Mouse (Mus musculus) adrenal gland, adult 2 months (tissue): Measurements from ENCODE around the gene Clrn1. TPM values are rescaled to one million over a fixed set of nuclear protein-coding genes. Genes with fewer than 3 reads are reported as not detected.

ENCODE experiments used
- DNase-seq: peaks from one replicate; pipeline ENCODE4 v3.0.0; 2021
- polyA plus RNA-seq: library from polyadenylated mRNA; depleted of rRNA; stranded (reverse); fragments of >200 nt; gene quantifications from 2 replicates; pipeline ENCODE4 v1.2.3, GENCODE M21; 2012; rRNA removed
- total RNA-seq, 2 experiments: library from RNA; stranded (reverse); gene quantifications; 2 replicates each; pipeline ENCODE4 v1.2.3; 2021

Clrn1 gene
- total and polyA plus RNA-seq, 3 experiments, result not detected

DNA sequence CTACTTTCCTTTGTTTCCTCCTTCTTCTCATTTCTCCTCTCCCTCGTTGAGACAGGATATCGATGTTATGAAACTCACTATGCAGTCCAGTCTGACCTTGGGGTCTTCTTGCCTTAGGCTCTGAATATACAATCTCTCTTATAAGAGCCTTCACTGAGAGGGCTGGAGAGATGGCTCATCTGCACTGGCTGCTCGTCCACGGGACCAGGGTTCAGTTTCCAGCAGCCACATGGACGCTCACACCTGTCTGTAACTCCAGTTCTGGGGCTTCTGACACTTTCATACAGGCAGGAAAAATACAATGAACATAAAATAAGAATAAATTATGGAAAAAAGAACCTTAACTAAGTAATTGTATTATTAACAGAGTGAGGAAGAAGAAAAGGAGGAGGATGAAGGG is 53.6 kb downstream of the Clrn1 start:
- DNase-seq, result no peak

DNA sequence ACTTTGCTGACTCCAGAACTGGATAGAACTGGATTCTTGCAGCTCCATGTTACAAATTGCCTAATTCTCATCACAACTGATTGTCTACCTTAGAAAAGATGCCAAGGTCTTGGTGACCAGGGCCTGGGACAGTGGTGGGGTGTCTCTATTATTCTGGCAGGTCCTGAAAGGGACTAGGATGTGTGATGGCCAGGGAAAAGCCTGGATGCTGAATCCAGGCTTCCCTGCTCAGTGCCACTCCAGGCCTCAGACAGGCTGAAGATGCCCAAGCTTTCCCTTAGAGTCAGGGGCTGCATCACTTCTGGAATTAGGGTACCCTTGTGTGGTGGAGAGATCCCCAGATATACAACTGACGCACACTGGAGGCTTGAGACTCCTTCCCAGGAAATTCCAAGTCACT is 55.2 kb downstream of the Clrn1 start:
- DNase-seq, result no peak

DNA sequence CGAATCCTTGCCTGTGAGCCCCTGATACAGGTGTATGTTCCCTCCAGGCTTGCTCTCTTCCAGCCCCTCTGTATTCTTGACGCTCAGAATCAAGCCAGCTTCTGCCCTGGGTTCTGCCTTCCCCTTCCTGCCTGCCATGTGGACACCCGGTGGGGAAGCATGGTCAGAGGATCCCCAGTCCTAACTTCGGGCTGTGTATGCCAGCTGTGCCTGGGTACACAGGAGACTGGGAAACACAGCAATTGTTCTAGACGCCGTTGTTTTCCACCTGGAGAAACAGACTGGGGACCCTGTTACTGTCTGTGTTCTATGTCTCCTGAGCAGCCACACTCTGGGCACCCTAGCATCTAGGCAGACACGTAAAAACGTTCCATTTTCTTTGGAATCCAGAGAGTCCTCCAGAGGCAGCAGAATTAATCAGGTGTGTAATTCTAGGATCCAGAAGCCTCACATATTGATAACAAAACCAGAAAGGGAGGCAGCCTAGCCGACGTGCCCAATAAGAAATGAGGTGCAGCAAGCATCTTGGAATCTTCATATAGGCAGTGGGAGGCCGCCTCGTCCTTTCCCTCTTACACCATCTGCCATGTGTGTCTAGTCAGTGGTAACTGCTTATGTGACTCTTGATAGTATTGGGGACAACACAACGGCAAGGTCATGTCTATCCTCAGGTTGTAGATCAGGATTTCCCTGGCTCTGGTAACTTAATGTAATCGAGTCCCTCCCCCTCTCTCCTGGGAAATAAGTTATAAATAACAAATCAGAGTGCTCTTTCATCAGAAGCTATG is 56.6 kb downstream of the Clrn1 start:
- no peak for DNase-seq

DNA sequence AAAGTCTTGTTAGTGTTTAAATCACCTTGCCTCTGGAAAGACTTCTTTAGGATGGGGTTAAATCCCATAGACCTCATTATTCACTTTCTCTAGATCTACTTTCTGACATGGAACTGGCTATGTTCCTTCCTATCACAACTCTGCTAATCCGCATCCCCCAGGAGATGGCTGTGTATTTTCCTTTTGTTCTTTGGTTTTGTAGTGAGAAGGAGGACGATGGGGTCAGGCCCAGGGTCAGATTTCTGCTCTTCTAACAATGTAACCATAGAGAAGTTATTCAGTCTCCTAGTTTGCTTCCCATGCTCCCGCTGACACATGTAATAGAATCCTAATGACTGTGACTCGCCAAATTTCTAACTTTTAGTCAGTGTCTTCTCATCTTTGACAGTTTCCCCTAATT is 58.9 kb downstream of the Clrn1 start:
- no peak for DNase-seq

DNA sequence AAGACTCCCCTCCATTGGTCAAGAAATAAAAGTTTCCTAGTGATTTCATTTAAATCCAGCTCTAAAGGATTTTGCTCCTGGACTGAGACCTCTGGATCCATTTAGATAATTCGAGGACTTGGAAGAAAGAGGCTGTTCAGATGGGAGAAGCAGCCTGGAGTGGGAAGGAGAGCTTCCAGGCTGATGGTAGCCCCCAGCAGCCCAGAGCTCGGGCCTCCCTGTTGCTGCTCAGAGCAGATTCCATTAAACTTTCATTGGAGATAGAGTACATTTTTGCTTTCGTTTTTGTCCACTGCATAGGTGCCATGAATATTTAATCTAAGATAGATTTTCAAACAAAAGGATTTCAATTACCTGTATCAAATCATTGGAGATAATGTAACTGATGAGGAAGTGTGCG is 62.9 kb downstream of the Clrn1 start, which contains the start of gene Mindy4b-ps:
Mindy4b-ps (minus strand) TSS at position 101 of the 400 bp plus-strand sequence.
- no peak for DNase-seq

DNA sequence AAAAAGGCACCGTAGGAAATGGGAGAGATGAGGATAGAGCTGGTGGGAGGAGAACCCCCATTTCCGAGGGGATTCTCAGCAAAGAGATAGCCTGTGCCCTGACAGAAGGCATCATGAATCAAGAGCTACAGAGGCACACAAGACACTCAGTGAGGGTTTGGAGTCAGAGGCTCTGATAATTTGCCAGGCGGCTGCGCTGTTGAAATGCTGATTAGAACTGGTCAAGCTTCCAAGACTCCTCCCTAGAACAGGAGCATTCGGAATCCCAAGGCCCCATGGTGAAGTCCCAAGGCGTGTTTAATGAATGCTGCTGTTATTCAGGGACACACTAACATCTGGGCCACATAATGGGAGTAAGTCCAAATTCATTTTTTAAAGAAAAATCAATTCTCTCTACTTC is 67.8 kb downstream of the Clrn1 start:
- peak; percentile 19 for DNase-seq

DNA sequence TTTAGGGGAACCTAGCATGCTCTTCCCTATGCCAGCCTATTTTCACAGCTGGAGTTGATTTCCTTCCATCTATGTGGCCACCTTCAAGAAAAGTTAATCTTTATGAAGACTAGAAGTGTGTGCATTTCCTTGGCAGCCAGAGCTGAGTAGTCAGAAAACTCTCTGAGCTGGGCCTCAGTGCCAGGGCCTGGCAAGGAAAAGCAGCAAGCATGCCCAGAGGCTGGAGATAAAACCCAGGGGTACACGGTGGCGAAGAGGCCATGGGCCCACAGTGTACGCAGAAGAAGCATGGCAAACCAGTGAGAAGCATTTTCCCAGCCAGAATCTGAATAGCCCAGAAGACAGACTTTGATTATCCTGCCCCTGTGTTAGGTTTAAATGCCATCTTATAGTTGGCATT is 70.9 kb downstream of the Clrn1 start:
- no peak for DNase-seq

DNA sequence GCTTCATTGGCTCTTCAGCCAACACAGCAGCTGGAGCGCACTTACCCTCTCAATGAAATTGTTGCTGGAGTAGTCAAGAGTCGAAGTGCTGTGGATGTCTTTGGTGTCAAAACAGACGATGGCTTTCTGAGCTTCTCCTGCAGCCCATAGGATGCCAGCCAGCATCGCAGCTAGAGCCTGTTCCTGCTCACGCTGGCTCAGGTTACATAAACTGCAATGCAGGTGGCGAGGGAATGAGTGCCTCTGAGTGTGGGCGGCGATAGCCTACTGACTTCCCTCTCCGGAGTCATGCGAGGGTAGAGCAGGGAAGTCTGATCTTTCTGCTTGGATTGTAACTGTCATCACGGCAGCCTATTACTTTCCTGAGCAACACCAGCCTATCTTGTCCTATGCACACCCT is 74.8 kb downstream of the Clrn1 start:
- no peak for DNase-seq

DNA sequence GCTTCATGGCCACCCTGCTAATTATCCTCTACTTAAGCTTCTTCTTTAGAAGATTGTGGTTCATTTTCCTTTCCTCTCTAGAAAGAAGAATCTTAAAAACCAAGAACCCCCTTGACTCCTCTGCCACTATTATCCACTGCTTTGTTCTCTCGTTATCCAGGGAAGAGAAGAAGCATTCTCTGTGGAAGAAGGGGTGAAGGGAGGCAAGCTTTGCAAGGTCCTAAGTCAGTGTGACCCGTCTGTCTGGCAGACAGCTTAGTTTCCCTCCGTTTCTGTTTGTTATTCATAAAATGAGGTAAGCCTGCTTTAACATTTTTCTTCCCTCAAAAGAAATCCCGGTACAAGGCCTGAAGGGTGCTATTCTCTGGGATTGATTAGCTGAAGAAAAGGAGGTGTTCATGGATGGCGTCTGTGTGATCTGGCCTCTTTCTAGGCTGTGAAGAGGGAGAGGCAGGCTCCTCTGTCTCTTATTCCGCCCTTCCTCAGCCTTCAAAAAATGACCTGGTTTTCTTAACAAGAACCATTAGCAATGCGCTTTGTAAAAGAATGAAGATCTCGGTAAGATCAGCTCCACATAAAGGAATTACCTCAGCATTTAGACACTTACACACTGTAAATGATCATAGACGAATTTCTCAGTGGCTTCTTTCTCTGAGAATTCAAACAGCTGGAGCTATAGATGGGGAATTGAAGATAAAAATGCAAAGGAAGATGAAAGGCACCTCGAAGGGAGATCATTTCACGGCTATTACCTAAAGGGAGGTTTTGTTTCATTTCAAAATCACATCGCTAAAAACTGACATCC is 75.8 kb downstream of the Clrn1 start:
- no peak for DNase-seq

DNA sequence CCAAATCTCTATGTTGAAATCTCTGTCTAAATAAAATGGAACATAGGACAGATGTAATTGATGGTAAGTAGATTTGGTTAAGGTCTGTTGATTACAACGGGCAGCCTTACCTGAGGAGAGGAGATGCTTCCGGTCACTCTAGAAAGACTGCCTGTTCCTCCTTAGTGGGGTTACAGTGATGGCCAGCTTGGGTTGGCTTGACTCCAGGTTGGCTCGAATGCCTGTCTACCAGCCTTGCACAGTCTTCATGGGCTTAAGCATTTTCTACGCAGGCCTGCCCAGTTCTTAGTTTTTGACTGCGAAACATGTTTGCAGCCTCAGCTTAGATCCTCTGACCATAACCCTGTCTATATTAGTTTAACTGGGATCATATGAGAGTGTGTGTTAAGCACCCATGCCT is 76.5 kb downstream of the Clrn1 start:
- no peak for DNase-seq

DNA sequence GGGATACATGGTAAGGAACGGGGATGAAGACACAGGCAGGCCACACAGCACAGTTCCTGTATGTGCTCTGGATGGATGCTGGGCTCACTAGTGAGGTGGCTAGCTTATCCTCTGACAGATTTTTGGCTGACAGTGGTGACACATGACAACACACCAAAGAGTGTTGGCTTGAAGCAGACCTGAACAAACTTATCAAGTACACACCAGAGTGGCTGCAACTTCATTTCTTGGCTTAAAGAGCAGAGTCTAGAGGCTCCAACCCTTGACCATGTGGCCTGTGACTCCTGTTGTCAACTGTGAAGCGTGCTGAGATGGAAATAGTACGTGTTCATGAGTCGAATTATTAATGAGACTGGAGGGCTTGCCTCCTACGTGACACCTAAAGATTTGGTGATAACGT is 80.4 kb downstream of the Clrn1 start:
- DNase-seq, result no peak

DNA sequence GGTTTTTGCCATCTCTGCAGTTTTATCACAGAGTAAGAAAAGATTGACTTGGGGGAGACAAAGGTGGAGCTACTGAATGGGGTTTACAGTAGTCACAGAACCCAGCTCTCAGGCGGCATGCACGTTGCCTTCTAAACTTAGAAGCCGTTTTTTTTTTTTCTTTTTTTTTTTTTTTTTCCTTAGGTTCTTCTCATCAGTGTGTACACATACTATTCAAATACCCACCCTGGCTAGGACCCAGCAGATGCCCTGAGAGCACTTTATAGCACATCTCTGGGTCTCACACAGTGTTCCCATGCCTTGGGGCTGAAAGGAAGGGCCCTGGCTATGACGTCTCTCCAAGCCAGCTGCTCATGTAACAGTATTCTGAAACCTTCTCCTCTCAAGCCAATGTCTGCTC is 86.5 kb downstream of the Clrn1 start:
- DNase-seq, result no peak

DNA sequence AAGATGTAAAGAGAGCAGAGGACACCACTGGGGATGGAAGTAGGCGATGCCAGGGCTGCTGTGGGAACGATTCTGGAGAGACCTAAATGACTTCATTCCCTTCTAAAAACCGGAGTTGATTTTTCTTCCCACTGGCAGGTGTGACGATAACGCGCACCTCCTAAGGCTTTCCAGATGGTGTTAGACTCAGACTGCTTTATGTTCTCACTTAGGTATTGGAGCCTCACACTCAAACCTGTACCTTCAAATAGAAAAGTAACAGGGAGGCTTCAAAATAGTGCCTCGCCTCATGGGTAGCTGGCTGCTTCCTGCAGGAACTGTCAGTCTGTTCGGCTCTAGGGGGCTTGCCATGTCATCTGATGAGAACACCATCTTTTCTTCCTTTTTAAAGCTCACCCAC is 86.9 kb downstream of the Clrn1 start:
- no peak for DNase-seq

Other genes starting within 250 kb of the Clrn1 start
- under 1 TPM; 0.12 to 0.21 TPM for gene Erich6, start 248.1 kb downstream of the Clrn1 start, total RNA-seq
- not detected in 2 replicates for gene Erich6, start 248.1 kb downstream of the Clrn1 start, polyA plus RNA-seq
- 10 to 100 TPM; 14.4 to 28.6 TPM for gene Siah2, start 192.9 kb downstream of the Clrn1 start, total RNA-seq
- gene Siah2, start 192.9 kb downstream of the Clrn1 start, polyA plus RNA-seq, result 36.0 and 52.3 TPM in 2 replicates
- not detected for gene Mindy4b-ps, start 63.0 kb downstream of the Clrn1 start, total RNA-seq
- gene Mindy4b-ps, start 63.0 kb downstream of the Clrn1 start, polyA plus RNA-seq, result not detected in 2 replicates
- gene Med12l, start 120.5 kb upstream of the Clrn1 start, total RNA-seq, result 10 to 100 TPM in 1 of 2 experiments, 1 to 10 TPM in 1; 9.4 to 14.0 TPM
- 7.4 and 9.2 TPM in 2 replicates for gene Med12l, start 120.5 kb upstream of the Clrn1 start, polyA plus RNA-seq
- not detected for gene Gpr171, start 216.5 kb upstream of the Clrn1 start, total RNA-seq
- 0.07 TPM in 1 of 2 replicates, not detected in the other for gene Gpr171, start 216.5 kb upstream of the Clrn1 start, polyA plus RNA-seq